In the genomic region with DNA sequence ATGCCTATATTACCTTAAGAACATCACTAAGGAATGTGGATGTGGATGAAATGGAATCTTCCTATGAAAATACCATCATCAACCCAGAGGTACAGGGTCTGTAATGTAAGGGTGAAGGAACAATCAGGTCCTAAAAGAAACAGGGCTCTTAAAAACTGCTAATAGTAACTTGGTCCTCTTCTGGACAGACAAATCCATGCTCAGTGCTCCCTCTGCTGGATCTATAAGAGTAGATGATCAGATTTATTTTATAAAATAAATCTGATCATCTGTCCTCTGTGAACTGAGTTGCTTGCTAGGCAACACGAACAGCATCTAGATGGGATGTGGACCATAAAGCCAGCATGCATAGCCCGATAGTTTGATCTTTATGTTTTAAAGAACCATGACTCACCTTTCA, we compare ENCODE assay signal across 14 mouse cellular contexts.
DNase-seq lines count a peak whose midpoint lies in the region; ATAC-seq and TF ChIP-seq lines count a peak whose summit lies in the region.
"Had no signal": no experiment of that assay in that cellular context is flagged by ENCODE, and none has a peak within 500 bp of the region (broad histone marks: within the 10 kb centered on the region; RNA-seq: fewer than 3 reads in every experiment).

No protein-coding gene starts in this region.

- H3K9ac ChIP-seq in hindbrain, embryonic 11.5 days (ENCODE audit: low read depth, low read length) = no peak overlapping the region
- H3K9ac ChIP-seq in hindbrain, embryonic 13.5 days = no peak overlapping the region
- H3K9ac ChIP-seq in liver, postnatal 0 days (replicated peaks) = no peak overlapping the region
- H3K9ac ChIP-seq in liver, embryonic 12.5 days = no peak overlapping the region
- no peak overlapping the region for H3K9ac ChIP-seq in midbrain, postnatal 0 days (replicated peaks; ENCODE audit: low read length, poor library complexity, severe bottlenecking)
- no peak overlapping the region for H3K9ac ChIP-seq in kidney, embryonic 16.5 days (replicated peaks; ENCODE audit: low read length)
- H3K9ac ChIP-seq: limb, embryonic 12.5 days had no signal

- no peak overlapping the region for H3K27ac ChIP-seq in hindbrain, embryonic 11.5 days (ENCODE audit: low read depth, low read length)
- no peak overlapping the region for H3K27ac ChIP-seq in hindbrain, embryonic 13.5 days
- H3K27ac ChIP-seq in liver, postnatal 0 days (ENCODE audit: low read depth) = no peak overlapping the region
- no peak overlapping the region for H3K27ac ChIP-seq in liver, embryonic 12.5 days
- H3K27ac ChIP-seq in midbrain, postnatal 0 days (ENCODE audit: low read depth, low read length) = no peak overlapping the region
- H3K27ac ChIP-seq in kidney, embryonic 16.5 days (ENCODE audit: low read length) = no peak overlapping the region
- H3K27ac ChIP-seq: limb, embryonic 12.5 days; macrophage had no signal

- no peaks in the 10 kb centered on the region for H3K36me3 ChIP-seq in hindbrain, embryonic 11.5 days (ENCODE audit: control insufficient read depth, insufficient read depth, low read length)
- no peaks in the 10 kb centered on the region for H3K36me3 ChIP-seq in hindbrain, embryonic 13.5 days
- no peaks in the 10 kb centered on the region for H3K36me3 ChIP-seq in liver, postnatal 0 days (replicated peaks; ENCODE audit: insufficient read depth, low read length)
- H3K36me3 ChIP-seq in liver, embryonic 12.5 days = no peaks in the 10 kb centered on the region
- H3K36me3 ChIP-seq in midbrain, postnatal 0 days (ENCODE audit: insufficient read depth, low read length) = no peaks in the 10 kb centered on the region
- no peaks in the 10 kb centered on the region for H3K36me3 ChIP-seq in kidney, embryonic 16.5 days (ENCODE audit: insufficient read depth, low read length)
- H3K36me3 ChIP-seq: limb, embryonic 12.5 days had no signal

- H3K9me3 ChIP-seq in hindbrain, embryonic 11.5 days (ENCODE audit: control insufficient read depth, low read length) = no peaks in the 10 kb centered on the region
- H3K9me3 ChIP-seq in hindbrain, embryonic 13.5 days = no peaks in the 10 kb centered on the region
- no peaks in the 10 kb centered on the region for H3K9me3 ChIP-seq in liver, postnatal 0 days (ENCODE audit: low read length)
- H3K9me3 ChIP-seq in liver, embryonic 12.5 days (replicated peaks) = no peaks in the 10 kb centered on the region
- H3K9me3 ChIP-seq in midbrain, postnatal 0 days (ENCODE audit: low read length) = no peaks in the 10 kb centered on the region
- H3K9me3 ChIP-seq in kidney, embryonic 16.5 days (ENCODE audit: low read length) = no peaks in the 10 kb centered on the region
- H3K9me3 ChIP-seq: limb, embryonic 12.5 days had no signal

- no peaks in the 10 kb centered on the region for H3K27me3 ChIP-seq in hindbrain, embryonic 11.5 days (ENCODE audit: control insufficient read depth, insufficient read depth, low read length)
- no peaks in the 10 kb centered on the region for H3K27me3 ChIP-seq in hindbrain, embryonic 13.5 days
- H3K27me3 ChIP-seq in liver, postnatal 0 days (ENCODE audit: insufficient read depth, low read length) = no peaks in the 10 kb centered on the region
- no peaks in the 10 kb centered on the region for H3K27me3 ChIP-seq in liver, embryonic 12.5 days (replicated peaks)
- peaks cover 55% of the 10 kb centered on the region for H3K27me3 ChIP-seq in Patski
- H3K27me3 ChIP-seq in midbrain, postnatal 0 days (ENCODE audit: insufficient read depth, low read length) = no peaks in the 10 kb centered on the region
- no peaks in the 10 kb centered on the region for H3K27me3 ChIP-seq in kidney, embryonic 16.5 days (ENCODE audit: insufficient read depth, low read length)
- H3K27me3 ChIP-seq: limb, embryonic 12.5 days had no signal

- ATAC-seq in hindbrain, embryonic 11.5 days (ENCODE audit: low FRiP score) = no peak
- ATAC-seq in hindbrain, embryonic 13.5 days (ENCODE audit: low FRiP score) = no peak
- ATAC-seq in liver, postnatal 0 days = no peak
- ATAC-seq in liver, embryonic 12.5 days = no peak
- no peak for ATAC-seq in Patski
- ATAC-seq in midbrain, postnatal 0 days (ENCODE audit: low FRiP score) = no peak
- ATAC-seq in kidney, embryonic 16.5 days (ENCODE audit: low FRiP score, low TSS enrichment) = no peak

- no peak for TF ChIP-seq EP300 in liver, postnatal 0 days (IDR thresholded peaks at IDR 0.05; ENCODE audit: low read depth)

- no peak overlapping the region for H3K4me2 ChIP-seq in hindbrain, embryonic 11.5 days (replicated peaks; ENCODE audit: low read depth, low read length)
- no peak overlapping the region for H3K4me2 ChIP-seq in hindbrain, embryonic 13.5 days
- no peak overlapping the region for H3K4me2 ChIP-seq in liver, postnatal 0 days (ENCODE audit: low read depth, low read length)
- no peak overlapping the region for H3K4me2 ChIP-seq in liver, embryonic 12.5 days
- H3K4me2 ChIP-seq in midbrain, postnatal 0 days (ENCODE audit: low read depth, low read length, poor library complexity, severe bottlenecking) = no peak overlapping the region
- H3K4me2 ChIP-seq in kidney, embryonic 16.5 days (replicated peaks; ENCODE audit: low read depth, low read length) = no peak overlapping the region
- H3K4me2 ChIP-seq: limb, embryonic 12.5 days had no signal

- in situ Hi-C loops in Patski (cut with MboI; ENCODE audit: low pct_unique_long_range_greater_than_20kb) = loop anchor here (5.0 to 25.0 kb wide), 2 partner anchors 187 to 608 kb away; partner anchors contain the start of genes Fam162b, Gopc and Nepn

- POLR2A ChIA-PET in Patski (lab: Charles Lee) = no interaction called here

- no peaks in the 10 kb centered on the region for H3K4me1 ChIP-seq in hindbrain, embryonic 11.5 days (replicated peaks; ENCODE audit: control insufficient read depth, insufficient read depth, low read length)
- no peaks in the 10 kb centered on the region for H3K4me1 ChIP-seq in hindbrain, embryonic 13.5 days (replicated peaks)
- no peaks in the 10 kb centered on the region for H3K4me1 ChIP-seq in liver, postnatal 0 days (ENCODE audit: insufficient read depth)
- no peaks in the 10 kb centered on the region for H3K4me1 ChIP-seq in liver, embryonic 12.5 days
- no peaks in the 10 kb centered on the region for H3K4me1 ChIP-seq in midbrain, postnatal 0 days (ENCODE audit: insufficient read depth, low read length)
- H3K4me1 ChIP-seq in kidney, embryonic 16.5 days (ENCODE audit: insufficient read depth, low read length) = no peaks in the 10 kb centered on the region
- H3K4me1 ChIP-seq: limb, embryonic 12.5 days had no signal

- peak; percentile 17 for DNase-seq in hindbrain, embryonic 11.5 days (ENCODE audit: low spot score)
- no peak for DNase-seq in liver, postnatal 0 days
- no peak for DNase-seq in Patski (ENCODE audit: low read depth, low spot score)
- DNase-seq in midbrain, postnatal 0 days (ENCODE audit: low spot score) = peak; percentile 70
- no peak for DNase-seq in thymus, postnatal 0 days (ENCODE audit: low spot score)
- DNase-seq: adrenal gland, postnatal 10 days; cerebellum, adult 2 months; gastrocnemius, postnatal 36 days; kidney, postnatal 25 days had no signal

- no peak overlapping the region for H3K4me3 ChIP-seq in hindbrain, embryonic 11.5 days (ENCODE audit: low read depth, low read length)
- no peak overlapping the region for H3K4me3 ChIP-seq in hindbrain, embryonic 13.5 days
- no peak overlapping the region for H3K4me3 ChIP-seq in liver, postnatal 0 days (ENCODE audit: low read depth, low read length)
- no peak overlapping the region for H3K4me3 ChIP-seq in liver, embryonic 12.5 days
- no peak overlapping the region for H3K4me3 ChIP-seq in midbrain, postnatal 0 days (ENCODE audit: low read depth, low read length)
- H3K4me3 ChIP-seq in kidney, embryonic 16.5 days (ENCODE audit: low read length) = no peak overlapping the region
- H3K4me3 ChIP-seq: limb, embryonic 12.5 days had no signal

- WGBS in hindbrain, embryonic 11.5 days = 81% methylated on average over 2 of the region's 2 CpGs
- WGBS in hindbrain, embryonic 13.5 days = 73% methylated on average over 2 of the region's 2 CpGs
- 70% methylated on average over 2 of the region's 2 CpGs for WGBS in liver, postnatal 0 days (ENCODE audit: insufficient replicate concordance)
- WGBS in liver, embryonic 12.5 days (ENCODE audit: insufficient replicate concordance) = 50% methylated on average over 2 of the region's 2 CpGs
- WGBS in midbrain, postnatal 0 days = 72% methylated on average over 2 of the region's 2 CpGs
- 71% methylated on average over 2 of the region's 2 CpGs for WGBS in kidney, embryonic 16.5 days

- TF ChIP-seq CTCF in liver, postnatal 0 days (IDR thresholded peaks at IDR 0.05; ENCODE audit: low read depth) = peak; percentile 40
- TF ChIP-seq CTCF in Patski (IDR thresholded peaks at IDR 0.05) = peak; percentile 30
- peak; percentile 72 for TF ChIP-seq CTCF in midbrain, postnatal 0 days (IDR thresholded peaks at IDR 0.05)

- CTCF ChIA-PET in Patski (lab: Charles Lee) = no interaction called here

Comparison
In these comparisons a context has a peak if more than half of its experiments do, and no peak if none do; other contexts are left out.
1. DNase-seq: peak in hindbrain, embryonic 11.5 days (single experiment) and midbrain, postnatal 0 days (single experiment); none in liver, postnatal 0 days (single experiment), Patski (single experiment) and thymus, postnatal 0 days (single experiment).
2. Peak in every context shown above with its lines, with median percentiles within 50 percentile points of each other: CTCF ChIP-seq.